Mouse (Mus musculus) Patski (cell line): ENCODE data around the gene Gnai1. TPM values are rescaled to one million over a fixed set of nuclear protein-coding genes. Genes with fewer than 3 reads are reported as not detected.

Experiments used
- ATAC-seq: fragments of 100-300 bp; one replicate; pipeline ENCODE4 v1.8.0; 2021
- CTCF ChIA-PET: fragments of 350-600 bp; sonication (Branson Sonifier 250); formaldehyde crosslinking; loops from one replicate; lab custom pipeline; 2022; ENCODE audit warnings: inconsistent platforms; lab: Charles Lee
- POLR2A ChIA-PET: fragments of 350-600 bp; sonication (Branson Sonifier 250); formaldehyde crosslinking; loops from one replicate; lab custom pipeline; 2022; ENCODE audit warnings: antibody characterized with exemption, inconsistent platforms; lab: Charles Lee
- DNase-seq: peaks from one replicate; pipeline ENCODE4 v3.0.0-alpha.2; 2011; ENCODE audit warnings: low read depth, low spot score
- H3K27me3 ChIP-seq: fragments of 371-371 bp; one replicate; pipeline ENCODE4 v1.5.1; 2021
- CTCF ChIP-seq: fragments of 100-300 bp; IDR thresholded peaks from one replicate; pipeline ENCODE4 v1.5.1; 2021
- in situ Hi-C: fragments of 300-500 bp; cut with MboI; formaldehyde crosslinking; loops from 3 replicates; pipeline ENCODE4 v1.11.1; 2018; ENCODE audit warnings: low pct_unique_long_range_greater_than_20kb, mixed read lengths
- polyA plus RNA-seq: library from polyadenylated mRNA; unstranded; gene quantifications from one replicate; pipeline ENCODE4 v1.2.3, GENCODE M21; 2021

Gnai1 gene
- polyA plus RNA-seq, 1 experiment from 2014 or later: 32.9 TPM

GRCm38 (mm10) chr5:18220873-18221272, 139.3 kb downstream of the Gnai1 start:
- no peak for DNase-seq
- no peak for ATAC-seq
- H3K27me3 ChIP-seq: no peaks in the 10 kb centered on the region
- CTCF ChIA-PET: interaction anchor here (0.9 to 1.8 kb wide), 3 partner anchors 11 to 137 kb away, joined by 3 to 13 read pairs (median 3); no protein-coding TSS in a partner anchor
- POLR2A ChIA-PET: no interaction called here
- TF ChIP-seq CTCF: no peak
- in situ Hi-C loops: no loop called here

GRCm38 (mm10) chr5:18218292-18218691, 141.9 kb downstream of the Gnai1 start:
- DNase-seq (no peak), ATAC-seq (no peak)
- TF ChIP-seq CTCF: no peak
- POLR2A ChIA-PET: no interaction called here
- in situ Hi-C loops: no loop called here
- CTCF ChIA-PET: interaction anchor here (0.9 to 1.2 kb wide), 2 partner anchors 15 to 221 kb away, joined by 3 read pairs; no protein-coding TSS in a partner anchor
- no peaks in the 10 kb centered on the region for H3K27me3 ChIP-seq

GRCm38 (mm10) chr5:18217856-18218255, 142.3 kb downstream of the Gnai1 start:
- no peak for TF ChIP-seq CTCF
- in situ Hi-C loops: no loop called here
- CTCF ChIA-PET: no interaction called here
- no peak for DNase-seq
- no peak for ATAC-seq
- no peaks in the 10 kb centered on the region for H3K27me3 ChIP-seq
- POLR2A ChIA-PET: no interaction called here
